In the genomic region with DNA sequence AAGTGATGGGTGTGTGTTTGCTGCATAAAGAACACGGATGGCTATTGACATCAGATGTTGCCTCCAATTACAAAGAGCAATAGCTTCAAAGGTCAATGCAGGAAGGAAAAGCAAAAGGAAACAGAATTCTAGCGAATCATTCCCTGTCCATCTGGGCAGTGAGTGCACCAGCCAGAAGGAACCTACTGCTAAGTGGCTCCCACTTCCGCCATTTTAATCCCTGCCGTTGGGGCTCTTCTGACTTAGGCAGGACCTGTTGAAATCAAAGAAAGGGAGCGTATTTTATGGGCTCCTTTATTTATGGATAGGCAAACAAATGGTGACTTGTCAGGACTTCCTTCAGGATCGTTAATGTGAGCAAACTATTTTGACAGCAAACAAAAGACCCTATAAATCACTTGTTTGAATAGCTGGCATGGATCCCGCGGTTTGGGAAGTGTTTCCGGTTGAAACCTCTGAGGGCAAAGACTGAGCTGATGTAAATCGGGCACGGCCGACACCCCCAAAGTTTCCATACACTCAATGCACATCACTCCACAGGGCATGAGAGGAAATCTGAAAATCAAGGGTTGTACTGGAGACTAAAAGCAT, we compare ENCODE assay signal across 16 mouse cellular contexts. TPM values are rescaled to one million over a fixed set of nuclear protein-coding genes. Genes with fewer than 3 reads are reported as not detected.
DNase-seq lines count a peak whose midpoint lies in the region; ATAC-seq lines count a peak whose summit lies in the region.
"Had no signal": no experiment of that assay in that cellular context is flagged by ENCODE, and none has a peak within 500 bp of the region (broad histone marks: within the 10 kb centered on the region; RNA-seq: fewer than 3 reads in every experiment).

No protein-coding gene starts in this region.

- H3K9me3 ChIP-seq in heart, embryonic 16.5 days (replicated peaks; ENCODE audit: control insufficient read depth, low read length): no peaks in the 10 kb centered on the region
- H3K9me3 ChIP-seq in heart, embryonic 12.5 days (replicated peaks): no peaks in the 10 kb centered on the region
- H3K9me3 ChIP-seq in limb, embryonic 13.5 days: no peaks in the 10 kb centered on the region
- H3K9me3 ChIP-seq: hindbrain, embryonic 15.5 days had no signal

- H3K4me3 ChIP-seq in heart, embryonic 16.5 days (ENCODE audit: low read length): no peak overlapping the region
- no peak overlapping the region for H3K4me3 ChIP-seq in heart, embryonic 12.5 days
- H3K4me3 ChIP-seq in limb, embryonic 13.5 days: no peak overlapping the region
- H3K4me3 ChIP-seq: hindbrain, embryonic 15.5 days had no signal

- H3K9ac ChIP-seq in heart, embryonic 16.5 days (ENCODE audit: low read length): no peak overlapping the region
- H3K9ac ChIP-seq in heart, embryonic 12.5 days: no peak overlapping the region
- H3K9ac ChIP-seq in limb, embryonic 13.5 days: no peak overlapping the region
- H3K9ac ChIP-seq: hindbrain, embryonic 15.5 days had no signal

- H3K4me2 ChIP-seq in heart, embryonic 16.5 days (ENCODE audit: low read depth, low read length): peak overlapping the region; percentile 18; the same call in 1 of the 2 replicates
- no peak overlapping the region for H3K4me2 ChIP-seq in heart, embryonic 12.5 days
- H3K4me2 ChIP-seq in limb, embryonic 13.5 days (replicated peaks): 0 out of 2 replicates have a peak overlapping the region, but pooled peaks have one; percentile 1
- H3K4me2 ChIP-seq: hindbrain, embryonic 15.5 days had no signal

- ATAC-seq in heart, embryonic 16.5 days (replicated peaks; ENCODE audit: extremely low read depth, insufficient read depth, low FRiP score): no peak
- no peak for ATAC-seq in heart, embryonic 12.5 days (ENCODE audit: insufficient number of reproducible peaks, low FRiP score)
- ATAC-seq in limb, embryonic 13.5 days (ENCODE audit: low FRiP score, low read depth): no peak

- peak; percentile 53 to 58 for DNase-seq in urinary bladder, adult 18-20 months (ENCODE audit: low spot score in 2 of 2)
- no peak for DNase-seq in urinary bladder, postnatal 10 days (ENCODE audit: low spot score)
- DNase-seq in urinary bladder, postnatal 36 days (ENCODE audit: low spot score in 2 of 2): peak; percentile 47 to 48
- DNase-seq in gastrocnemius, postnatal 10 days: no peak
- no peak for DNase-seq in T-cell, adult 2 months (ENCODE audit: low spot score)
- DNase-seq: adrenal gland, postnatal 25 days; cerebellum, postnatal 25 days; left cerebral cortex, postnatal 4 days; thymus, postnatal 4 days had no signal

- H3K27ac ChIP-seq in heart, embryonic 16.5 days (ENCODE audit: low read length): no peak overlapping the region
- H3K27ac ChIP-seq in heart, embryonic 12.5 days (ENCODE audit: poor library complexity, severe bottlenecking): no peak overlapping the region
- H3K27ac ChIP-seq in limb, embryonic 13.5 days: no peak overlapping the region
- H3K27ac ChIP-seq: hindbrain, embryonic 15.5 days had no signal

- no peaks in the 10 kb centered on the region for H3K4me1 ChIP-seq in heart, embryonic 16.5 days (ENCODE audit: control insufficient read depth, insufficient read depth, low read length)
- no peaks in the 10 kb centered on the region for H3K4me1 ChIP-seq in heart, embryonic 12.5 days (replicated peaks)
- H3K4me1 ChIP-seq in limb, embryonic 13.5 days: peaks cover 29% of the 10 kb centered on the region
- H3K4me1 ChIP-seq: hindbrain, embryonic 15.5 days had no signal

- 55% methylated on average over 12 of the region's 12 CpGs for WGBS in heart, embryonic 16.5 days
- 76% methylated on average over 12 of the region's 12 CpGs for WGBS in heart, embryonic 12.5 days
- 32% methylated on average over 12 of the region's 12 CpGs for WGBS in limb, embryonic 13.5 days

- H3K27me3 ChIP-seq in heart, embryonic 16.5 days (ENCODE audit: control insufficient read depth, insufficient read depth, low read length): no peaks in the 10 kb centered on the region
- no peaks in the 10 kb centered on the region for H3K27me3 ChIP-seq in heart, embryonic 12.5 days (replicated peaks)
- H3K27me3 ChIP-seq in limb, embryonic 13.5 days: no peaks in the 10 kb centered on the region
- H3K27me3 ChIP-seq: hindbrain, embryonic 15.5 days had no signal

- H3K36me3 ChIP-seq in heart, embryonic 16.5 days (ENCODE audit: control insufficient read depth, insufficient read depth): peaks cover 10% of the 10 kb centered on the region
- peaks cover 12% of the 10 kb centered on the region for H3K36me3 ChIP-seq in heart, embryonic 12.5 days
- peaks cover 13% of the 10 kb centered on the region for H3K36me3 ChIP-seq in limb, embryonic 13.5 days

RNA-seq across cellular contexts. Expression of a gene that starts 27.1 kb away (rescaled TPM):
- 16.1 and 18.0 TPM in 2 replicates for polyA plus RNA-seq in heart, embryonic 16.5 days (2015; fragmentation: Nextera tagmentation; extraction: Ambion mirVana)
- 21.2 and 21.4 TPM in 2 replicates for polyA plus RNA-seq in heart, embryonic 12.5 days (2016; fragmentation: Nextera tagmentation; extraction: Ambion mirVana)
- polyA plus RNA-seq in limb, embryonic 13.5 days (2015; fragmentation: Nextera tagmentation; extraction: Ambion mirVana): 12.1 and 12.9 TPM in 2 replicates
- not detected for total RNA-seq in gastrocnemius, postnatal 10 days (2021)
- total RNA-seq: monocyte, adult 5-6 weeks had no signal

RNA-seq across cellular contexts. Expression of a gene that starts 30.9 kb away (rescaled TPM):
- 22.5 and 22.8 TPM in 2 replicates for polyA plus RNA-seq in heart, embryonic 16.5 days (2015; fragmentation: Nextera tagmentation; extraction: Ambion mirVana)
- polyA plus RNA-seq in heart, embryonic 12.5 days (2016; fragmentation: Nextera tagmentation; extraction: Ambion mirVana): 26.6 and 29.8 TPM in 2 replicates
- 36.7 and 37.2 TPM in 2 replicates for polyA plus RNA-seq in limb, embryonic 13.5 days (2015; fragmentation: Nextera tagmentation; extraction: Ambion mirVana)
- 1 to 10 TPM; 5.5 to 5.7 TPM for total RNA-seq in gastrocnemius, postnatal 10 days (2021)

RNA-seq across cellular contexts. Expression of a gene that starts 55.5 kb away (rescaled TPM):
- not detected in 2 replicates for polyA plus RNA-seq in heart, embryonic 16.5 days (2015; fragmentation: Nextera tagmentation; extraction: Ambion mirVana)
- not detected in 2 replicates for polyA plus RNA-seq in heart, embryonic 12.5 days (2016; fragmentation: Nextera tagmentation; extraction: Ambion mirVana)
- not detected in 2 replicates for polyA plus RNA-seq in limb, embryonic 13.5 days (2015; fragmentation: Nextera tagmentation; extraction: Ambion mirVana)
- total RNA-seq in gastrocnemius, postnatal 10 days (2021): not detected
- total RNA-seq: adrenal gland, postnatal 25 days; gastrocnemius, postnatal 4 days; left cerebral cortex, postnatal 4 days; monocyte, adult 5-6 weeks had no signal
- polyA plus RNA-seq: heart, embryonic 14.5 days; hindbrain, embryonic 15.5 days had no signal

RNA-seq across cellular contexts. Expression of a gene that starts 59.9 kb away (rescaled TPM):
- polyA plus RNA-seq in heart, embryonic 16.5 days (2015; fragmentation: Nextera tagmentation; extraction: Ambion mirVana): 38.0 and 42.0 TPM in 2 replicates
- 43.1 and 47.7 TPM in 2 replicates for polyA plus RNA-seq in heart, embryonic 12.5 days (2016; fragmentation: Nextera tagmentation; extraction: Ambion mirVana)
- polyA plus RNA-seq in limb, embryonic 13.5 days (2015; fragmentation: Nextera tagmentation; extraction: Ambion mirVana): 13.3 and 14.5 TPM in 2 replicates
- 10 to 100 TPM; 22.1 to 28.5 TPM for total RNA-seq in gastrocnemius, postnatal 10 days (2021)

Comparison
In these comparisons a context has a peak if more than half of its experiments do, and no peak if none do; other contexts are left out.
1. DNase-seq: peak in urinary bladder, adult 18-20 months (2 of 2) and urinary bladder, postnatal 36 days (2 of 2); none in urinary bladder, postnatal 10 days (single experiment), gastrocnemius, postnatal 10 days (single experiment) and T-cell, adult 2 months (single experiment).